Mouse (Mus musculus): ENCODE measurements around the gene Gm9936.
"Not testable (repeated sequence)": the region's sequence is repeated elsewhere in the genome, so short reads cannot be mapped to it uniquely, and the experiment has no call there.

GRCm38 (mm10) chr5:114842155-114842554, 16.3 kb downstream of the Gm9936 start:
- TF ChIP-seq MAFK (IDR thresholded peaks at IDR 0.05; ENCODE audit: insufficient read depth, low read depth, low read length); ZNF384 (IDR thresholded peaks at IDR 0.05; ENCODE audit: low read depth, low read length); HCFC1 (IDR thresholded peaks at IDR 0.05; ENCODE audit: borderline replicate concordance, insufficient read depth, low read length): not testable (repeated sequence)

All from ES-E14 (cell line).